Mouse (Mus musculus): ENCODE measurements at regions not wholly inside any gene's neighbourhood (a gene's known extent, or its start where the extent isn't known, plus 50 kb on each side); places are given as distances from the start of the nearest gene placed in this dataset.

GRCm38 (mm10) chr2:133614672-133615071 lies 62.7 kb downstream of the Bmp2 start:
- peak; percentile 40 to 55 for DNase-seq

DNA sequence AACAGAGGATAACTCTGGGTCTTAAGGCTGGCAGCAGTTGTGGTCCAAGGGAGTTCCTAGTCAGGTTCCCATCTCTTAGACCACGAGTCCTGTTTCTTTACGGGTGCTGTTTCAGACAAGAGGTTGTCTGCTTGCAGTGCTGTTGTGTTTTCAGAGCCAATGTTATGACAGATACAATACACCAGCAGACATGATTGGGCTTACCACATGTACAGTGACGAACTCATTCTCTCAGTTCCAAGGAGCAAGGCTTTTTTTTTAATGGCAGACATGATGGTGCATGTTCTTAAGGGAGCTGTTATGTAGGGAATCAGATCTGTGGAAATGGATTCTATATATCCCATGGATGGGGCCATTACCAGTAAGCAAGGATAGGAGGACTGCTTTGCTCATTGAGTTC lies 63.3 kb downstream of the Bmp2 start:
- DNase-seq = no peak

DNA sequence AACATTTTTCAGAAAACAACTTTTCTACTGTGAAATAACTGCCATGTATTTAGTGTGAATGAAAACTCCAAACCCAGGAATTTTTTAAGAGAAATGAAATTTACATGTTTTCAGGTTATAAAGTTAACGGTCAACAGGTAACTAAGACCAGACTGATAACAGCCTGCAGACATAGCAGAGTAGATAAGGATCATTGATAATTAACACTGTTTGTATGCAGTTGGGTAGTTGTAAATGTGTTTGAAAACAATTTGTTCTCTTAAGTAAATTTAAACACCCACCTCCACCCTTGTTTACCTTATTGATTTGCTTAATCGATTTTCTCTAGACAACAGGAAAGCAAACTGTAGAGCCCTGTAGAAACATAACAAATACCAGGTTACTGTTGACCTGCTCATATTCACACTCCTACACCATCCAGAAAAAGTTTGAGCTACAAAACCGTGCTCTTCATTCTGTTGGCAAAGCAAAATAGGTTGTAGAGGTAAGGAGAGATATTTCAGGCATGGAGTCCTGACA lies 65.4 kb downstream of the Bmp2 start:
- no peak for DNase-seq

DNA sequence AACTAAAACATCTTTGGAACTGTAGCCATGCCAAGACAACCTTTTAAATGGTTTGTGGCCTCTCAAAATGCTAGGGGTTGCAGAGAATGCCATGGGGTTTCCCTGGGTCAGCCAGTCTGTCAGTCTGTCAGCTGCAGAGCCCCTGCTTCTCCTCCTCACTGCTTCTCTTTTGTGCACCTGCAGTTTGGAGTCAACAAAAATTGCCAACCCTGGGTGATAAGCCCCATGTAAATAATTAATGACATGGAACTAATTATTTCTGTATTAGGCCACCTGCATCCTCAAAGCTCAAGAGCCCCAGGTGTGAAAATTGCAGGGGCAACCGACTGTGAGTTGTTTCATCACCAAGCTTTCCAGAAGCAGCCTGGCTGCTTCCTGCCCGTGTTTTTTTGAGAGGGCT lies 70.6 kb downstream of the Bmp2 start:
- peak in 1 of 2 experiments; percentile 15 for DNase-seq

- no peak for DNase-seq
Measured at GRCm38 (mm10) chr2:133625542-133625941, 73.6 kb downstream of the Bmp2 start.

DNA sequence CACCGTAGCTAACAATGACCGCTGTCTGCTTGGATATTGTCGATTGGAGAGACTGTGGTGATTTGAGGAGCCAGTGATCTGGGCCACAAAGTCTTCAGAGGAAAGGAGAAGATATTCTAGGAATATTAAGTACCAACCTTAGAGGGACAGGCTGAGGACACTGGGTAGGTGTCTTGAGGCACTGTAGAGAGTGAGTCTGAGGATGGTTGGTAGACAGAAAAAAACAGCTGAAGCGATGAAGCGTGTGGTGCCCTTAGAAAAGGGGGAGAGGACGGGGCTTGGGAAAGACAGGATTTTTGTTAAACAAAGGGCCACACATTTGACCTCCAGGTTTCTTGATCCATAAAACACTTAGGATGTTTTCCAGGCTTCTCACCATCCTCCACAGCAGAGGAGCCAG lies 76.9 kb downstream of the Bmp2 start:
- no peak for DNase-seq

DNA sequence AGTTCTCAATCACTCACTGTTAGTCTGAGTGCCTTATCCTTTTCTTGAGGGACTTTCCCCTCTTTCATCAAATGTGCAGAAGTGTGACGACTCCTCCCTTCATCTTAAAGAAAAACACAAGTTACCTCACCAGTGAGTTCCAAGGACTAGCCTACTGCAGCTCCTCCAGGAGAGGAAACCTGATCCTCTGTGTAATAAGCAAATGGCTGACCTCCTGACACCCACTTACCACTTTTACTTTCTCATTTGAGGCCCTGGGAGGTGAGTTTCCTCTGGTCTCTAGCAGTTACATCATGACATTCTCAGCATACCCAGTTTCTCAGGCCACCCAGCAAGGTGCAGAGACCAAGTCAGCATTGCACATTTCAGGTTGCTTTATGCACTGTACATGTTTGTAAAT lies 83.5 kb downstream of the Bmp2 start:
- DNase-seq = peak; percentile 12 to 26

GRCm38 (mm10) chr2:133649874-133650481 lies 98.0 kb downstream of the Bmp2 start:
- DNase-seq = peak in 1 of 2 experiments; percentile 26

DNA sequence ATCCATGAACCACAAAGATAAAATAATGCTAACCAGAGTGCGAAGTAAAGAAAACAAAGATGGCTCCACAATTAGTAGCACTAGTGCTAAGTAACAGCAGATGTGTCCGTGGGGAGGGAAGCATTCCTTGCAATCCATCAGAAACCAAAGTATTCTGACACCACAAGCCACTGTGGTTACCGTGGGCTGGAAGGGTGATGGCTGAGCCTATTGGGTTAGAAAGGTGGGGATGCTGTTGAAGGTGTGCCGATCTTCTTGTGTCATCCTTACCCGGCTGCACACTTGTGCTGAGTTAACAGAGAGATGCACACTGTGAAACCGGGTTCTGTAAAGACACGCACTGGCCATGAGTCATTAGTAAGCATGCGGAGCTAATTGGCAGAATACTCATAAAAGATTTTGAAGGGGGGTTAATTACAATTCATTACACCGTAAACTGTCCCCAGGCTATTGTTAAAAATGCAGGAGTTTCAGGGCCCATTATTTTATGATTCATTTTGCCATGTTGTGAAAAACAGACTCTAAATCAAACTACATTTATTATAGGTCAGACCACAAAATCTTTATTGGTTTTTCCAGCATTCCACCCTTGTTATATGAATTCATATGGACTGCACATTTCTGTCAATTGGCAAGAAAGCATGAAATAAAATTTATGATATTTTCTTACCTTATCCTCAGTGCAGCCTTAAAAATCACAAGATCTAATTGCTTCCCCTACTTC lies 114.5 kb downstream of the Bmp2 start:
- no peak for DNase-seq

DNA sequence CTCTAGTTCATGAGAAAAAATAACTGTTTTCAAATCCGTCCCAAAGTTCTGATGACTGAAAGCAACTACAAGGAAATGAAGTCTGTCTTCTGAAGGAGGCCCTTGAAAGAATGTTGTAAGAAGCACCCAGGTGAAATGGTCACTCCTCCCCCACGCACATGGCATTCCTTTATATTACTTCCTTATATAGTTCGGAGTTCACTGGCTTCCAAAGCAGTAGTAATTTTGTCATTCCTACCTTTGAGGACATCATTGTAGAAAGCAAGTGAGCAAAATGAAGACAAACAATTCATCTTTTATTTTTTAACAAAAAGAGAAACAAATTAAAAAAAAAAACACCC lies 115.1 kb downstream of the Bmp2 start:
- DNase-seq = no peak

DNA sequence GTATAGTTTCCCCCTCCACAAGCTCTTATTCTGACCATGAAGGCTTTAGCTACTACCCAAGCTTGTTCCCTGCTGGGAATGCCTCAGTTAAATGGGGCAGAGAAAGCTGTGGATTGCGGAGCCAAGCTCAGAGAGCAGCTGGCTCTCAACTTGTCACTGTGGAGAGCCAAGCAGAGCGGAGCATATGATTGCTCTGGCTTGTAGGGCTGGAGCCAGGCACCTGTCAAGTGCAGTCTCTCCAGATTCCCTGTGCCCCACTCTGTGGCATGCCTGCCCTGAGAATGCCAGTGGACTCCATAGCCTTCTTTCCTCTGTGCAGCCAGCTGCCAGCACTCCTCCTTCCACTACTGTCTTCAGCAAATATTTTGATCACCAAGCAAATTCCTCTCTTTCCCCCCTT lies 117.9 kb downstream of the Bmp2 start:
- peak in 1 of 2 experiments; percentile 6 for DNase-seq

DNA sequence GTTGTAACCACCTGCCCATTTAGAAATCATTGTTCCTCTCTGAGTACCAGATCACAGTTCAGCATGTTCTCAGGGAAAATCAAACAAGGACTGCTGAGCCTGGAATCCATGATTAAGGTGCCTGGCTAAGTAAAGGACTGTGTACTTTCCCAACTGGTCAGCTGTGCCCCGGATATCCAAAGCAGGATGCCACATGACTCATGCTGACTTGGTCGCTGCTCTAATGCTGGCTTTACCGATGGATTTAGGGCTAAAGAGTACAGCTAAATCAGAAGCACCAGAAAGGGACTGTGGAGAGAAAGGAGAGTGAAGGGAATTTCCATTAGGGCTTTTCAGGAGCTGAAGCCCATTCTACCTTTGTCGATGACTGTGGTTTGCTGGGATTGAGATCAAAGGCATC lies 119.6 kb downstream of the Bmp2 start:
- no peak for DNase-seq

- no peak for DNase-seq
Measured at GRCm38 (mm10) chr2:133684367-133684766, 132.4 kb downstream of the Bmp2 start.

- DNase-seq = no peak
Measured at GRCm38 (mm10) chr2:133688121-133688787, 136.3 kb downstream of the Bmp2 start.

GRCm38 (mm10) chr2:133688788-133689155 lies 136.8 kb downstream of the Bmp2 start:
- DNase-seq = no peak

DNA sequence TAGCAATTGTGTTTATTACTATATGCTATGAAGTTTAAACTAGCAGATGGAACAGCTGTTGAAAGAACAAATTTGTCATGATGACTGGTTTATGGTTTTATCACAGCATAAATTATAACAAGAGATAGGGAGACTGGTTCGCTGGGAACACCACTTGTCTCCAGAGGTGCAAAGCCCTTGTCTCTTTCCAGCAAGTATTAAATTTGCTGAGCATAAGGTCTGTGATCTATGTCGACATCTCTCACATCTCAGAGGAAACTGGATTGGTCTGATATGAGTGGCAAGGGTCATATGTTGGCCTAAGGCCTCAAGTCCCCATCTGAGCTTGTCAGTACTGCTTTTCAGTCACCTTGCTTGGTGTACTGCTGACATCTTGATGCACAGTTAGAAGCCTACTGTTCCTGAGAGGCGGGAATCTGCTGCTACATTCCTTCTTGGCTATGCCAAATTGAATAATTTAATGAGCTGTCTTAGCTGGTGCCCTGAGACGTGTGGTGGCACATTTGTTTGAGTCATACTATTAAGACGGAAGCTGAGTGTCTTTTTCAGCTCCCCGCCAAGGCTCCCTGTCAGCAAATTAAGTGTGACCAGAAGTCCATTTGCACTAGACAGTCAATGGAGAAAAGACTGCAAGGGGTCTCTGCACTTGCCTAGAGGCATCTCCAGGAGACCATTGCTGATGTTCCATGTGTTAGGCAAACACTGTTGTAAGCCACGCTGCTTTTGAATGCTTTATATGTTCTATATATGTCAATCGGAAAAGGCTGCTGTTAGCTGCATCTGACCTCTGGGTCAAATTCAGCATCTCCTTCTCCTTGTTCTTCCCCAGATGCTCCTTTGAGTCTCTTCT lies 157.0 kb downstream of the Bmp2 start:
- DNase-seq = no peak

- no peak for DNase-seq
Measured at GRCm38 (mm10) chr2:133716243-133716642, 164.3 kb downstream of the Bmp2 start.

GRCm38 (mm10) chr2:133717076-133717475 lies 165.1 kb downstream of the Bmp2 start:
- DNase-seq = no peak

- peak; percentile 15 to 25 for DNase-seq
Measured at GRCm38 (mm10) chr2:133724310-133724709, 172.4 kb downstream of the Bmp2 start.

- DNase-seq = no peak
Measured at GRCm38 (mm10) chr2:133724757-133725156, 172.8 kb downstream of the Bmp2 start.

DNA sequence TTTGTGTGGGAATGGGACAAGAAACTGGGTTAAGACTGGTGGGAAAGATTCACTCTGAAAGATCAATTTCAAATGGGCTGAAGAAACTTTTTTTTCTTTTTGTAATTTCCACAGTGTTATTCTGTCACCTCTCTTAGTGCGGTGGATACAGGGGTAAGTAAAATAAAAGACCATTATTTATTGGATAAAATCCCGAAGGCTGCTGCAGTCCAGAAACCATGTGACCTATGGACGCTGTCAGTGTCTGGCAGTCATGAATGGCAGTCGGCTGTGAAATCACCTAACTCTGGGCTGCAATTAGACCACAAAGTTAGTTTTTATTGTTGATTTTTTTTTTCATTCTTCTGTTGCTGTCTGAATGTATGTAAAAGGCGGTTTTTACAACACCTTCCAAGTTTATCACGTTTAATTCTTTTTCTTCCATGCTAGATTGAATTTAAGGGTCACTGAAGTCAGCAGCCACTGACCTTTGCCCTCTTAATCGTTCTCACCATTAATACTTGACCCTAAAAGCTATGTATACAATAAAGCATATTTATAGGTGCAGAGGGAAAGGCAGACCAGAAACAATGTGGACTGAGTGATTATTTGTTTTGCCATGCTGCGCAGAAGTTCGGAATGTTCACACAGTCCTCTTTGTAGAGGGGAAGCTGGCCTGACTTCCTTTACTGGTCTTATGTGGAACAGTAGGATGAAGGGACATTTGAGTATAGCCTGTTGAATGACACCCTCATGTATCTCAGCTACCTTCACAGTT lies 182.7 kb downstream of the Bmp2 start:
- no peak for DNase-seq

DNA sequence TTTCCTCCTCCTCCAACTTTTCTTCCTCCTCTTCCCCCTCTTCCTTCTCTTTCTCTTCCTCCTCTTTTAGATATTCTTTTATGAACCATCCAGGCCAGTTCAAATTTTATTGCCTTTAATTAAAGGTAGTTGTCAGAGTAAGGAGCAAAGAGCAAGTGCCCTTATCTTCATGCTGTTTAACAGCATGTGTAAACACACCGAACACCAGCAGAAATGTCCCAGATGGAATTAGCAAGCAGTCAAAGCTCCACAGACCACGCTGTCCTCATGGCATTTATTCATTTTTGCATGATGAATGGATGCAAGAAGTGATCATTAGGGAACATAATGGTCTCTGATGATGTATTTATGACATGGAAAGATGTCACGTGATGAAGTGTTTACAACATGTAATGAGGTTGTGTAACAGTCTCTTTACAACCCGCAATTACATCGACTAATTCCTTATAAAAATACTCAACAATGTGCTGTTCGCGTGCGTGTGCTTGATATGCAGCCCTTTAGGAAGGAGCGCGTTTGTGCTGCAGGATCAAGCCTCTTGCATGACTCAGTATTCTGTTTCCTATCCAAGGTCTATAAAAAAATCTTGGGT lies 187.0 kb downstream of the Bmp2 start:
- DNase-seq = no peak

All from kidney, postnatal 4 days (tissue).